Mouse (Mus musculus): ENCODE measurements around the gene Myzap. TPM values are rescaled to one million over a fixed set of nuclear protein-coding genes. Genes with fewer than 3 reads are reported as not detected.

The Myzap gene
- polyA plus RNA-seq, 1 experiment = 0.70 TPM

DNA sequence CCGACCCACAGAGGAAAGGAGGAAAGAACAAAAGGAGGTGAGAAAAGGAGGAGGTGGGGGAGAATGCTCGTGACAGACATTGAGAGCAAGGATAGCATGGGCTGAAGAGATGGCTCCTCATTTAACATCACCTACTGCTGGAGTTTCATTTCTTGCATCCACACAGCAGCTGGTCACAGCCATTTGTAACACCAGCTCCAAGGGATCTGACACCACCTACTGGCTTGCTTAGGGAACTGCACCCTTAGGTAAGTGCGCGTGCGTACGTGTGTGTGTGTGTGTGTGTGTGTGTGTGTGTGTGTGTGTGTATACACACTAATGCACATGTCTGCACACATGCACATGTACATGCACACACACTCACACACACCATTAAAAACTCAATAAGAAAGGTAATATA, 20.8 kb upstream of the Myzap start:
- H3ac ChIP-seq (ENCODE audit: control insufficient read depth, insufficient read length, low read depth) = no peak overlapping the region
- H3K79me2 ChIP-seq (ENCODE audit: control insufficient read depth, insufficient read depth) = no peaks in the 10 kb centered on the region
- no peak for TF ChIP-seq MAX (IDR thresholded peaks at IDR 0.05)
- TF ChIP-seq CTCF (IDR thresholded peaks at IDR 0.05; ENCODE audit: control insufficient read depth, insufficient read depth, insufficient read length) = peak; percentile 8
- H3K79me3 ChIP-seq (ENCODE audit: low read depth) = no peaks in the 10 kb centered on the region
- peaks cover 13% of the 10 kb centered on the region for H3K27me3 ChIP-seq (ENCODE audit: control insufficient read depth, insufficient read depth, insufficient read length)
- H3K4me3 ChIP-seq (ENCODE audit: insufficient read depth, poor library complexity, severe bottlenecking) = no peak overlapping the region
- H3K36me3 ChIP-seq (ENCODE audit: control insufficient read depth, insufficient read depth) = no peaks in the 10 kb centered on the region

- Histone ChIP-seq H3K36me3 (ENCODE audit: control insufficient read depth, insufficient read depth) (no peaks in the 10 kb centered on the region), H3K79me3 (ENCODE audit: low read depth) (no peaks in the 10 kb centered on the region), H3K79me2 (ENCODE audit: control insufficient read depth, insufficient read depth) (no peaks in the 10 kb centered on the region), H3ac (ENCODE audit: control insufficient read depth, insufficient read length, low read depth) (no peak overlapping the region), H3K4me3 (ENCODE audit: insufficient read depth, poor library complexity, severe bottlenecking) (no peak overlapping the region), H3K27me3 (ENCODE audit: control insufficient read depth, insufficient read depth, insufficient read length) (peaks cover 13% of the 10 kb centered on the region)
- TF ChIP-seq MYOG (IDR thresholded peaks at IDR 0.05; ENCODE audit: control insufficient read depth, extremely low read depth, insufficient read length) (no peak), CEBPB (IDR thresholded peaks at IDR 0.05; ENCODE audit: low read depth) (no peak), FOSL1 (IDR thresholded peaks at IDR 0.05; ENCODE audit: insufficient read depth, low read length, poor library complexity, severe bottlenecking) (no peak), CTCF (IDR thresholded peaks at IDR 0.05; ENCODE audit: control insufficient read depth, insufficient read depth, insufficient read length) (no peak), MYOD1 (IDR thresholded peaks at IDR 0.05; ENCODE audit: control insufficient read depth, insufficient read length, low read depth) (no peak), USF1 (IDR thresholded peaks at IDR 0.05; ENCODE audit: low read depth) (no peak), MAX (IDR thresholded peaks at IDR 0.05) (no peak)
These were observed 19.7 kb upstream of the Myzap start for GRCm38 (mm10) chr9:71611876-71612275.

- Histone ChIP-seq H3K27me3 (ENCODE audit: control insufficient read depth, insufficient read depth, insufficient read length) (peaks cover 13% of the 10 kb centered on the region), H3K79me2 (ENCODE audit: control insufficient read depth, insufficient read depth) (no peaks in the 10 kb centered on the region), H3K79me3 (ENCODE audit: low read depth) (no peaks in the 10 kb centered on the region), H3ac (ENCODE audit: control insufficient read depth, insufficient read length, low read depth) (no peak overlapping the region), H3K4me3 (ENCODE audit: insufficient read depth, poor library complexity, severe bottlenecking) (no peak overlapping the region), H3K36me3 (ENCODE audit: control insufficient read depth, insufficient read depth) (no peaks in the 10 kb centered on the region)
- TF ChIP-seq FOSL1 (IDR thresholded peaks at IDR 0.05; ENCODE audit: insufficient read depth, low read length, poor library complexity, severe bottlenecking) = no peak
- no peak for TF ChIP-seq CEBPB (IDR thresholded peaks at IDR 0.05; ENCODE audit: low read depth)
- TF ChIP-seq USF1 (IDR thresholded peaks at IDR 0.05; ENCODE audit: low read depth) = no peak
- TF ChIP-seq MAX (IDR thresholded peaks at IDR 0.05) = no peak
- TF ChIP-seq MYOD1 (IDR thresholded peaks at IDR 0.05; ENCODE audit: control insufficient read depth, insufficient read length, low read depth) = no peak
- TF ChIP-seq MYOG (IDR thresholded peaks at IDR 0.05; ENCODE audit: control insufficient read depth, extremely low read depth, insufficient read length) = no peak
- TF ChIP-seq CTCF (IDR thresholded peaks at IDR 0.05; ENCODE audit: control insufficient read depth, insufficient read depth, insufficient read length) = no peak
These were observed 16.9 kb upstream of the Myzap start for GRCm38 (mm10) chr9:71609010-71609409.

DNA sequence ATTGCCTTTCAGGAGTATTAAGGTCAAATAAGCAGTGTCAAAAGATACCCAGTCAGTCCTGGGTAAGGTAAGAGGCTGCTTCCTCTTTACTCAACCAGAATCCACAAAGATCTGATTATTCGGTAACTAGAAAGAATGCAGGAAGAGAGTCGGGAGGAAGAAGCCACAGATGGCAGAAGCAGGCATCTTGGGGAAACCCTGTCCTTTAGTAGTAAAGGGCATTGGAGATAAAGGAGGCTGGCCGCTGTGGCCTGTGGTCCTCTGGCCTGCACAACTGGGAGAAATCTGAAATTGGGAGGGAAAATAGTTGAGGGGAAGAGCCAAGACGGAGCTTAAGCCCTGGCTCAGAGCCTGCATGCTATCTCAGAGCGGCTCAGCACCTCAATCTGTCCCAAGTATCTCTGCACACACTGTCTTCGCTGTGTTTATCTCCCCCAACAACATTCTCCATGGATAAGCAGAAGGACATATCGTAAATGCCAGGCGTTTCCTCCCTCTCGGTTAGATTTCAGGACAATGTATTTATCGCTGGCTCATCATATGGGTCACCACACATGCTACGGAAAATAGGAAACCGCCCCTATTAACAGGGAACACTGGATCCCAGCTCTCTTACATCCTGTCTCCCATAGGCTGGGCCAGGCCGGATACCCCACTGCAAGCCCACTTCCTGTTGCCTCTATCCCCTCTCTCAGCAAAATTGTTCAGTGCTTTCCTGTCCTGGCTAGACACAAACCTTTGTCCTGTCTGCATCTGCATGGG, 14.3 kb upstream of the Myzap start:
- TF ChIP-seq MYOG (IDR thresholded peaks at IDR 0.05; ENCODE audit: control insufficient read depth, extremely low read depth, insufficient read length) = no peak
- TF ChIP-seq MYOD1 (IDR thresholded peaks at IDR 0.05; ENCODE audit: control insufficient read depth, insufficient read length, low read depth) = no peak
- TF ChIP-seq FOSL1 (IDR thresholded peaks at IDR 0.05; ENCODE audit: insufficient read depth, low read length, poor library complexity, severe bottlenecking) = no peak
- TF ChIP-seq CEBPB (IDR thresholded peaks at IDR 0.05; ENCODE audit: low read depth) = no peak
- no peak overlapping the region for H3K4me3 ChIP-seq (ENCODE audit: insufficient read depth, poor library complexity, severe bottlenecking)
- H3ac ChIP-seq (ENCODE audit: control insufficient read depth, insufficient read length, low read depth) = no peak overlapping the region
- no peaks in the 10 kb centered on the region for H3K79me3 ChIP-seq (ENCODE audit: low read depth)
- H3K27me3 ChIP-seq (ENCODE audit: control insufficient read depth, insufficient read depth, insufficient read length) = peaks cover 8% of the 10 kb centered on the region
- H3K36me3 ChIP-seq (ENCODE audit: control insufficient read depth, insufficient read depth) = no peaks in the 10 kb centered on the region
- no peaks in the 10 kb centered on the region for H3K79me2 ChIP-seq (ENCODE audit: control insufficient read depth, insufficient read depth)

DNA sequence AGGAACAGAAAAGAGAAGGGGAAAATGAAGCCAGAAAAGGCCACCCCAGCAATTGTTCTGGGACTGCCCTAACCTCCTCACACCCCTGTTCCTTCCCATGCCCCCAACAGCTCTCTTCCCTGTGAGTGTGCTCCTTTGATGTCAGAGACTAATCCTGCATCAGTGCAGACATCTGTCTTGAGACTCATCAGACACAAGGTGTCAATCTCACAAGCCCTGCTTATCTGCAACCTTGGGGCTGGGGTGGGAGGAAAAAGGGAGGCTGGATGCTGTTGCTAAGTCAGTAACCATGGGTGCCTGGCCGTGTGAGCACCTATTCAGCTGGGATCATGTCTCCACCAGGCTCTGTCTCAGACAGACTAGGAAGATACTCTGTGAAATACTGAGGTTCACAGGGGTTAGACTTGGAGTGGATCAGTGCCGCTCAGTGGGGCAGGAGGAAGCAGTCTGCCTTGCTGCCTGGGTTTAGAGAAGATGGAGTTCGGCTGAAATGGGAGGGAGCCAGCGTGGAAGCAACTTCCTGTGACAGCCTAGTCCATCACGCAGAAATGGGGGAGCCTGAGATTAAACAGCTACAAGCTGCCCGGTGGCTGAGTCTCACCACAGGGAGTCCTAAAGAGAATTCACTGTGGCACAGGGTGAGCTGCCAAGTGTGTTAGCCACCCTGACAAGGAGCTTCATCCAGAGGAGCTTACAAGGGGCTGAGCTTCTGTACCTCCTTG, 12.9 kb upstream of the Myzap start:
- TF ChIP-seq MYOD1 (IDR thresholded peaks at IDR 0.05; ENCODE audit: control insufficient read depth, insufficient read length, low read depth) = no peak
- no peak for TF ChIP-seq MAX (IDR thresholded peaks at IDR 0.05)
- no peak for TF ChIP-seq MYOG (IDR thresholded peaks at IDR 0.05; ENCODE audit: control insufficient read depth, extremely low read depth, insufficient read length)
- no peak for TF ChIP-seq CTCF (IDR thresholded peaks at IDR 0.05; ENCODE audit: control insufficient read depth, insufficient read depth, insufficient read length)
- no peak for TF ChIP-seq FOSL1 (IDR thresholded peaks at IDR 0.05; ENCODE audit: insufficient read depth, low read length, poor library complexity, severe bottlenecking)
- TF ChIP-seq USF1 (IDR thresholded peaks at IDR 0.05; ENCODE audit: low read depth) = no peak
- TF ChIP-seq CEBPB (IDR thresholded peaks at IDR 0.05; ENCODE audit: low read depth) = no peak
- no peak overlapping the region for H3K4me3 ChIP-seq (ENCODE audit: insufficient read depth, poor library complexity, severe bottlenecking)
- H3ac ChIP-seq (ENCODE audit: control insufficient read depth, insufficient read length, low read depth) = no peak overlapping the region
- H3K79me2 ChIP-seq (ENCODE audit: control insufficient read depth, insufficient read depth) = no peaks in the 10 kb centered on the region
- H3K79me3 ChIP-seq (ENCODE audit: low read depth) = no peaks in the 10 kb centered on the region
- no peaks in the 10 kb centered on the region for H3K36me3 ChIP-seq (ENCODE audit: control insufficient read depth, insufficient read depth)
- H3K27me3 ChIP-seq (ENCODE audit: control insufficient read depth, insufficient read depth, insufficient read length) = peaks cover 8% of the 10 kb centered on the region

All from C2C12 (cell line).